Mouse (Mus musculus) cerebellum, adult (tissue): Measurements from ENCODE around the gene Tob2.

Source experiments
- ATAC-seq: cut with Nextera tagmentation; 2 replicates; pipeline ENCODE4 v1.9.2; 2017; ENCODE audit warnings: mild to moderate bottlenecking, moderate library complexity, mixed read lengths; ENCODE audit not compliant: insufficient number of reproducible peaks, low FRiP score, low TSS enrichment

Tob2 gene

DNA sequence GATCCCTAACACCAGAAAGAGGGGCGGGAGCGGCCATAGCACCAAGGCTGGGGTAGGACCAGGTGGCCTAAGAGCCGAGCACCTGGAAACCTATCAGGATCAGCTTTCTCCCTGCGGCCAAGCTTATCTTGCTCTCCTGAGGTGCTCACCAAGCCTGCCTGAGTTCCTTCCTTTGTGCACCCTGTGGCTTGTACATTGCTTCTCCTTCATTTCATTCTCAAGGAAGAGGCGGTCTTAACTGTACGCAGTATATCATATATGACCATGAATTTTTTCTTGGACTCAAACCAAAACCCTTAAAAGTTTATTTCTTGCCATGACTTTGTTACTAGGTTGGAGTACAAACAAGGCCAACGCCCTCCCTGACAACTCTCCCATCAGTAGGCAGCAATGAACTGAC is 5.6 kb upstream of the Tob2 start:
- no peak for ATAC-seq

GRCm38 (mm10) chr15:81860471-81861135 is 2.0 kb upstream of the Tob2 start:
- ATAC-seq, result no peak

DNA sequence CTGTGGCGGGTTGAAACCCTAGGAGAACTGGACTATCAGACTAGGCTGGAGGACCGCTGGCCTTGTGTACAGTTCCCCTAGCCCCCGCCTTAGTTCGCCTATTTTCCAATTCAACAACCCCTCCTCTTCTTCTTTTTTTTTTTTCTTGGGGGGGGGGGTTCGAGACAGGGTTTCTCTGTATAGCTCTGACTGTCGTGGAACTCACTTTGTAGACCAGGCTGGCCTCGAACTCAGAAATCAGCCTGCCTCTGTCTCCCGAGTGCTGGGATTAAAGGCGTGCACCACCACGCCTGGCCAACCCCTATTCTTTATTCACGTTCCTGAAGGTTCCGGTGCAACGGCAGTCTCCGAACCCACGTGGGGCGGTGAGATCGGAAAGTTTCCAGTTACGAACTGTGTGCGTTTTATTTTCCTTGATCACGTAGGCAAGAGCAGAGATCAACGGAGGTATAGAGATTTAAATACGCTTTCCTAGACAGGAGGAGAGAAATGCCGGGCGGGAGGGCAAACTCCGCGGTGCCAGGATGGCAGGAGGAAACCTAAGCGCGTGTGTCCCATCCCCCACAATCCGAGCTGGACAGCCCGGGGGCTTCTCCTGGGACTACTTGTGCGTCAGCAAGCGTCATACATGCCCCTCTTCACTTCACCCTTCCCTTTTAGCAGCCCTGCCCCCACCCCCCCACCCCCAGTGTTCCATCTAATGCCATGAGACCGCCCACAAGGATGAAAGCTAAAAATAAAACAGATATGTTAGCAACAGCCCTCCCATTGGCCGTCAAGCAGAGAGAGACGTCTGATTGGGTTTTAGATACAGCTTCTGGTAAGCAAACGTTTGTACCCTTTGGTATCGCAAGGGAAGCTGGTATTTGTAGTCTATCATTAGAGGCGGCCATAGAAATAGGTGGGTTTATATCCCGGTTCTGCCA is 997 bp upstream of the Tob2 start:
- ATAC-seq, result peak; percentile 64

GRCm38 (mm10) chr15:81858138-81858516 is 469 bp downstream of the Tob2 start:
- ATAC-seq, result 0 out of 2 replicates have a peak, but pooled peaks have one; percentile 21

- no peak for ATAC-seq
Measured at GRCm38 (mm10) chr15:81857724-81858116, 876 bp downstream of the Tob2 start.

DNA sequence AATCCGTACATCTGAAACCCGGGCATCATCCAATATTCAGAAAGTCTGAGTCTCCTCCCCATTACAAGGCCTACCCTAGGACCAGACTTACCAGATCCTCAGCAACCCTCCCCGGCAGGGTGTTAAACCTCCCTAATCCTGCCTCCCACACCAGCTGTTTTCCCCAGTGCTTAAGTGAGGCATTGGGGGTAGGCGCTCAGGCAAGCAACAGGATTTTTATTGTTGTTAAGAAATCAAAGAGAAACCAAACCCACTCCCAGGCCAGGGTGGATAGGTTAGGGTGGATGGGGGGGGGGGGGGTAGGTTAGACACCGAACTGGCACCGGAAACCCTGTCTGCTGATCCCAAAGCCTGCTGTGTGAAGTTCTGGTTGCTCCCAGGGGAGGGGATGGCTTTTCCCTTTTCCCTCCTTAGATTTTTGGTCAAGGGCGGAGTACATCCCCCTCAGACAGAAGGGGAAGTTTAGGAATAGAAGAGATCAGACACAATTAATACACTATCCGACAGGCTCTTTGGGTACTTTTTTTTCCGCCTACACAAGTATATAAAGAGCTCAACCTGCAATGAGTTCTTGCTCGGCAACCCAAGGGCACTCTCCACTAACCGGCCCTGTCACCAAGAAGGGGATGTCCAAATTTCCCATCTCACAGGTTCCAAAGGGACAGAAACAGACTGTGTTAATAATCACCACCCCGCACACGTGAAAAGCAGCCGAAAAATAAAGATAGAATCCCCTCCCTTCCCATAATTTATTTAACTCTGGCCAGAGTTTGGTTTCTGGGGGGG is 1.5 kb downstream of the Tob2 start:
- no peak for ATAC-seq

DNA sequence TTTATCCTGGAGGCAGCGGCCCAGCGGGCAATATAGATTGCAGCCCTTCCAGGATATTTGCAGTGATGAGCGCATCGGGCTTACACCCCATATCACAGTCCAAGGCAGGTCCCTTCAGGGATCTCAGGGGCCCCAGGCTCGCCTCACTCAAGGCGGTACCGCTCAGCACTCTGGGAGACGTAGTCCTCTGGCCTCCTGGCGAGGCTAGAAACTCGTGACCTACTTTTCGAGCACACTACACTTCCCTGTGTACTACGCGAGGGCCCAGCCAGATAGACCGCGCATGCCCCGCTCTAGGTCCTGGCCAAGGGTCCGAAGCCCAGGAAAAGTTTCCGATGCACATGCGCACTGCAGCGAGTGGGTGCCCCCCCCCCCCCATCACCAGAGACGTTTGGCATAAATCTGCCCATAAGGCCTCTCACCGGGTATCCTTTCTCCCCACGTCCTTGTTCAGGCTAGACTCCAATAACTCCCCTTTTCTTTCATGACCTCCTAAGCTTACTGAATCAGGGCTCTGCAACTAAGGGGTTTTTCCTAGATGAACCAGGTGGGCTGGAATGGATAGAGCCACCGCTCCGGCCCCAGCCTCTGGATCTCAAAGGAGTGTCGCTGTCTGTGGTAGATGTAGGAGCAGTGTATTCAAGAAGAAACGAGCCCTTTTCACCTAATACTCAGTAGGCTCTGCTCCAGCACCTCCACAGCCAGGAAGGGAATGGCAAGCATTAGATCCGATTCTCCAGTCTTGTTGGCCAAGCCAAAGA is 2.4 kb downstream of the Tob2 start:
- ATAC-seq, result peak; percentile 86

GRCm38 (mm10) chr15:81853081-81853480 is 5.5 kb downstream of the Tob2 start:
- no peak for ATAC-seq

- ATAC-seq, result no peak
Measured at GRCm38 (mm10) chr15:81852411-81853000, 6.1 kb downstream of the Tob2 start.

DNA sequence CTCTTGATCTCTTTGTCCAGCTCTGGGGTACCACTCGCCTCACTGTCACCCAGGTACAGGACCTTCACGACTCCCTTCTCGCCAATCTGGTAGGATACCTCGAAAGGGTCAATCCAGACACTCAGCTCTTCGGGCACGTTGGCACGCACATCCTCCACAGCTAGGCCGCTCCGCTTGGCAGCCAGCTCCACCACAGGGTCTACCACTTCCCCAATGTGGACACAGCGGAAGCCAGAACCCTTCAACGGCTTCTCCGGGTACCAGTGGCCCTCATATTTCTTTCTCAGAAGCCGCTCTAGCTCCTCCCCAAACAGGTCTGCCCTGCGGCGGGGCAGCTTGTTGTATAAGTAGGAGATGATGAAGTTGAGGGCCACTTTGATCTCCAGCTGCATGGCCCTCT is 7.2 kb downstream of the Tob2 start:
- ATAC-seq, result no peak

DNA sequence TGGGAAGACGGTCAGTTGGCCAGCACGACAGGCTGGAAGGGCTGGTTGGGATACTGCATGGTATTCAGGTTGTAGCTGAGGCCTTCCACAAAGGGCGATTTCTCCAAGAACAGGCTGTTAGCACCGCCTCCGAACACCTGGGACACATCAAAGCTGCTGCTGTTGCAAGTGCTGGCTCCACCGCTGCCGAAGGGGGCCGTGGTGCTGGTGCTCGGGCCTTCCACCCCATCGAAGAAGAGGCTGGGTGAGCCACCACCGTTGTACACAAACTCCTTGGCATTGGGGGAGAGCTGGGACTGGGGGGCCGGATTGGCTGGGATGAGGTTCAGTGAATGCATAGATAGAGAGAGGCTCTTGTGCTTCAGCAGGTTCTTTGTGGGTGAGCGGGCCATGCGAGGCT is 7.9 kb downstream of the Tob2 start:
- no peak for ATAC-seq

GRCm38 (mm10) chr15:81849104-81849503 is 9.5 kb downstream of the Tob2 start:
- peak; percentile 68; the same call in 1 of the 2 replicates for ATAC-seq

- ATAC-seq, result no peak
Measured at GRCm38 (mm10) chr15:81848301-81848700, 10.3 kb downstream of the Tob2 start.

DNA sequence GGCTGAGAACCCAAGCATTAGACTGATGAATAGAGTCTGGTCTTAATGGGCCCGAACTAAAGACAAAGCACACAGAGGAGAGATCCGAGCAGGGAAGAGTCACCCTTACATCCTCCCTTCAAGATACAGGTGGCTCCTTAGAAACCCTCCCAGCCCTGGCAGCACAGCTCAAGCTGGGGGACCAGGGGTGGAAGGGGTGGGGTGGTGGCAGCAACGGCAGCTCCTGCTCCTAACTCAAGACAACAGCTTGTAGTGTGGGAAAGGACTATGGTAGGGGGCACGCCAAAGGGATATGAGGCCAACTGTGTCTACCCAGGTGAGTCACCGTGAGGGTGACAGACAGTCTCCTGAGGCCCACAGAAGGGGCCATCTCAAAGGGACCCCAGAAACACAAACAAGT is 10.7 kb downstream of the Tob2 start:
- no peak for ATAC-seq

- no peak for ATAC-seq
Measured at GRCm38 (mm10) chr15:81847161-81847560, 11.4 kb downstream of the Tob2 start.

- ATAC-seq, result no peak
Measured at GRCm38 (mm10) chr15:81846755-81847154, 11.8 kb downstream of the Tob2 start.

DNA sequence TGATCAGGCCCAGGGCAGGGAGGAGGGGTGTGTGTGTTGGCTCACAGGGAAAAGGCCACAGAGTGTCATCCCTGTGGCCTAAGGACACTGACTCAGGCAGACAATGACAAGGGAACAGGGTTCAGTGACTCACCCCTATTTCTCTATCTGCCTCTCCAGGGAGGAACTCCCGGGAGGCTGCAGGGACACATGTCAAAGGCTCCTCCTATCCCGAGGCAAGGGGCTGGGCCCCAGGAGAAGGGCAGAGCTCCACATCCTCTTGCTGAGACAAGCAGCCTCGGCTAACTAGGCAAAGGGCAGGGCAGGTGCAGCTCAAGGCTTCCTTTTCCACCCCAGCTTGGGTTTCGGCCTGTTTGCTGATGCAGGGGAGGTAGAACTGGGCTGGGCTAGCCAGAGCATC is 12.9 kb downstream of the Tob2 start:
- ATAC-seq, result no peak

- no peak for ATAC-seq
Measured at GRCm38 (mm10) chr15:81845033-81845625, 13.5 kb downstream of the Tob2 start.

- ATAC-seq, result no peak
Measured at GRCm38 (mm10) chr15:81842275-81842674, 16.3 kb downstream of the Tob2 start.
